Comparison of ENCODE assay signal across 19 mouse cellular contexts in genomic region chr10:127970359-127970831, GRCm38 (mm10). TPM values are rescaled to one million over a fixed set of nuclear protein-coding genes. Genes with fewer than 3 reads are reported as not detected.
DNase-seq lines count a peak whose midpoint lies in the region; ATAC-seq and TF ChIP-seq lines count a peak whose summit lies in the region.
"Had no signal": no experiment of that assay in that cellular context is flagged by ENCODE, and none has a peak within 500 bp of the region (broad histone marks: within the 10 kb centered on the region; RNA-seq: fewer than 3 reads in every experiment).

No protein-coding gene starts in this region.

- no peaks in the 10 kb centered on the region for H3K27me3 ChIP-seq in midbrain, embryonic 14.5 days (ENCODE audit: control insufficient read depth, insufficient read depth, low read length)
- H3K27me3 ChIP-seq in midbrain, embryonic 10.5 days (ENCODE audit: low read depth, poor library complexity, severe bottlenecking) = no peaks in the 10 kb centered on the region
- no peaks in the 10 kb centered on the region for H3K27me3 ChIP-seq in intestine, postnatal 0 days (replicated peaks; ENCODE audit: control insufficient read depth, insufficient read depth, low read length)
- H3K27me3 ChIP-seq: hindbrain, embryonic 15.5 days; midbrain, embryonic 12.5 days had no signal

- H3K4me2 ChIP-seq in midbrain, embryonic 14.5 days (ENCODE audit: low read length) = no peak overlapping the region
- no peak overlapping the region for H3K4me2 ChIP-seq in intestine, postnatal 0 days (replicated peaks; ENCODE audit: low read depth)
- H3K4me2 ChIP-seq: hindbrain, embryonic 15.5 days; midbrain, embryonic 12.5 days had no signal

- WGBS in midbrain, embryonic 14.5 days = 50% methylated on average over 3 of the region's 3 CpGs
- WGBS in midbrain, embryonic 10.5 days = 70% methylated on average over 3 of the region's 3 CpGs
- 38% methylated on average over 3 of the region's 3 CpGs for WGBS in intestine, postnatal 0 days

- H3K4me3 ChIP-seq in midbrain, embryonic 14.5 days (replicated peaks; ENCODE audit: low read depth, low read length) = no peak overlapping the region
- no peak overlapping the region for H3K4me3 ChIP-seq in midbrain, embryonic 10.5 days
- H3K4me3 ChIP-seq in intestine, postnatal 0 days (ENCODE audit: low read depth, low read length) = no peak overlapping the region
- H3K4me3 ChIP-seq: erythroblast, embryonic 14.5 days; hindbrain, embryonic 15.5 days; midbrain, embryonic 12.5 days had no signal

- H3K36me3 ChIP-seq in midbrain, embryonic 14.5 days (ENCODE audit: control insufficient read depth, insufficient read depth, low read length) = no peaks in the 10 kb centered on the region
- no peaks in the 10 kb centered on the region for H3K36me3 ChIP-seq in midbrain, embryonic 10.5 days
- no peaks in the 10 kb centered on the region for H3K36me3 ChIP-seq in intestine, postnatal 0 days (ENCODE audit: control insufficient read depth, insufficient read depth)
- H3K36me3 ChIP-seq: hindbrain, embryonic 15.5 days; midbrain, embryonic 12.5 days had no signal

- no peak overlapping the region for H3K9ac ChIP-seq in midbrain, embryonic 14.5 days (replicated peaks; ENCODE audit: low read length)
- H3K9ac ChIP-seq in intestine, postnatal 0 days (ENCODE audit: low read depth, low read length) = no peak overlapping the region
- H3K9ac ChIP-seq: hindbrain, embryonic 15.5 days; midbrain, embryonic 12.5 days had no signal

- H3K27ac ChIP-seq in midbrain, embryonic 14.5 days (replicated peaks; ENCODE audit: low read depth, low read length) = no peak overlapping the region
- no peak overlapping the region for H3K27ac ChIP-seq in midbrain, embryonic 10.5 days (replicated peaks)
- H3K27ac ChIP-seq in intestine, postnatal 0 days (ENCODE audit: low read depth, low read length) = peak overlapping the region; percentile 70
- H3K27ac ChIP-seq: hindbrain, embryonic 15.5 days; midbrain, embryonic 12.5 days had no signal

- no peaks in the 10 kb centered on the region for H3K4me1 ChIP-seq in midbrain, embryonic 14.5 days (ENCODE audit: control insufficient read depth, insufficient read depth, low read length)
- H3K4me1 ChIP-seq in midbrain, embryonic 10.5 days = peaks cover 7% of the 10 kb centered on the region
- H3K4me1 ChIP-seq in intestine, postnatal 0 days (replicated peaks; ENCODE audit: control insufficient read depth, insufficient read depth, low read length) = no peaks in the 10 kb centered on the region
- H3K4me1 ChIP-seq: hindbrain, embryonic 15.5 days; midbrain, embryonic 12.5 days had no signal

- no peak for ATAC-seq in midbrain, embryonic 14.5 days (ENCODE audit: low FRiP score, low TSS enrichment)
- ATAC-seq in intestine, postnatal 0 days = 0 out of 2 replicates have a peak, but pooled peaks have one; percentile 40

- TF ChIP-seq CTCF in intestine, postnatal 0 days (IDR thresholded peaks at IDR 0.05; ENCODE audit: low read depth) = no peak

- H3K9me3 ChIP-seq in midbrain, embryonic 14.5 days (ENCODE audit: control insufficient read depth, low read length) = no peaks in the 10 kb centered on the region
- no peaks in the 10 kb centered on the region for H3K9me3 ChIP-seq in midbrain, embryonic 10.5 days (replicated peaks)
- H3K9me3 ChIP-seq in intestine, postnatal 0 days (ENCODE audit: control insufficient read depth) = no peaks in the 10 kb centered on the region
- H3K9me3 ChIP-seq: hindbrain, embryonic 15.5 days; midbrain, embryonic 12.5 days had no signal

- DNase-seq in embryo, embryonic 11 days = peak; percentile 66
- DNase-seq in embryo, embryonic 10 days (ENCODE audit: low spot score) = no peak
- peak; percentile 8 for DNase-seq in midbrain, embryonic 14.5 days
- no peak for DNase-seq in midbrain, embryonic 10.5 days (ENCODE audit: low spot score)
- DNase-seq in layer of hippocampus, postnatal 36 days = no peak
- DNase-seq in left cerebral cortex, adult 9 months (ENCODE audit: low spot score in 2 of 2) = no peak
- no peak for DNase-seq in heart, postnatal 4 days
- DNase-seq: B cell, adult 2 months; cerebellum, postnatal 14 days; left cerebral cortex, postnatal 4 days; lung, postnatal 10 days had no signal

RNA-seq across cellular contexts. Expression of gene Hsd17b6, which starts 37.0 kb away (rescaled TPM):
- polyA plus RNA-seq in midbrain, embryonic 14.5 days (2014; fragmentation: Nextera tagmentation; extraction: Ambion mirVana) = not detected in 2 replicates
- polyA plus RNA-seq in midbrain, embryonic 10.5 days (2016; fragmentation: Nextera tagmentation; extraction: Ambion mirVana) = not detected in 2 replicates
- polyA plus RNA-seq in intestine, postnatal 0 days (2015; fragmentation: Nextera tagmentation; extraction: Ambion mirVana) = 0.74 and 0.86 TPM in 2 replicates
- not detected for total RNA-seq in layer of hippocampus, postnatal 36 days (2021)
- not detected for total RNA-seq in heart, postnatal 4 days (2021)
- total RNA-seq: granulocyte monocyte progenitor cell, adult 5-6 weeks; layer of hippocampus, postnatal 14 days; left cerebral cortex, postnatal 4 days had no signal
- polyA plus RNA-seq: erythroblast, embryonic 14.5 days; heart, embryonic 16.5 days; hindbrain, embryonic 15.5 days; kidney, embryonic 16.5 days; midbrain, embryonic 12.5 days had no signal

RNA-seq across cellular contexts. Expression of gene Prim1, which starts 44.6 kb away (rescaled TPM):
- 41.1 and 42.7 TPM in 2 replicates for polyA plus RNA-seq in midbrain, embryonic 14.5 days (2014; fragmentation: Nextera tagmentation; extraction: Ambion mirVana)
- polyA plus RNA-seq in midbrain, embryonic 10.5 days (2016; fragmentation: Nextera tagmentation; extraction: Ambion mirVana) = 105 and 114 TPM in 2 replicates
- polyA plus RNA-seq in intestine, postnatal 0 days (2015; fragmentation: Nextera tagmentation; extraction: Ambion mirVana) = 18.7 and 22.1 TPM in 2 replicates
- total RNA-seq in layer of hippocampus, postnatal 36 days (2021) = 1 to 10 TPM; 5.8 to 7.3 TPM
- total RNA-seq in heart, postnatal 4 days (2021) = 10 to 100 TPM; 30.0 to 31.1 TPM

Comparison
In these comparisons a context has a peak if more than half of its experiments do, and no peak if none do; other contexts are left out.
1. DNase-seq: peak in embryo, embryonic 11 days (single experiment) and midbrain, embryonic 14.5 days (single experiment); none in embryo, embryonic 10 days (single experiment), midbrain, embryonic 10.5 days (single experiment), layer of hippocampus, postnatal 36 days (0 of 2), left cerebral cortex, adult 9 months (0 of 2) and heart, postnatal 4 days (single experiment).